Mouse (Mus musculus) intestine, embryonic 16.5 days (tissue): ENCODE measurements around the gene Gse1. TPM values are rescaled to one million over a fixed set of nuclear protein-coding genes. Genes with fewer than 3 reads are reported as not detected.

Experiments used
- ATAC-seq: fragments of 200-750 bp; cut with Nextera tagmentation; 2 replicates; pipeline ENCODE4 v1.8.0; 2017; ENCODE audit warnings: moderate TSS enrichment, moderate library complexity
- H3K27ac ChIP-seq: fragments of 300-500 bp; sonication (generic); 2 replicates; pipeline ENCODE4 v1.5.1; 2014; ENCODE audit warnings: mild to moderate bottlenecking, low read length
- H3K27me3 ChIP-seq: fragments of 300-500 bp; sonication (generic); replicated peaks from 2 replicates; pipeline ENCODE4 v1.6.1; 2014; ENCODE audit warnings: low read length, control low read depth, mixed read lengths; ENCODE audit not compliant: control insufficient read depth, insufficient read depth
- H3K36me3 ChIP-seq: fragments of 300-500 bp; sonication (generic); 2 replicates; pipeline ENCODE4 v1.6.1; 2014; ENCODE audit warnings: low read length, control low read depth; ENCODE audit not compliant: control insufficient read depth, insufficient read depth
- H3K4me1 ChIP-seq: fragments of 300-500 bp; sonication (generic); 2 replicates; pipeline ENCODE4 v1.6.1; 2014; ENCODE audit warnings: low read length, control low read depth, mixed read lengths; ENCODE audit not compliant: control insufficient read depth, insufficient read depth
- H3K4me2 ChIP-seq: fragments of 300-500 bp; sonication (generic); 2 replicates; pipeline ENCODE4 v1.6.1; 2014; ENCODE audit warnings: low read depth, low read length, control low read depth
- H3K4me3 ChIP-seq: fragments of 300-500 bp; sonication (generic); 2 replicates; pipeline ENCODE4 v1.5.1; 2014; ENCODE audit warnings: mild to moderate bottlenecking, low read length
- H3K9ac ChIP-seq: fragments of 300-500 bp; sonication (generic); 2 replicates; pipeline ENCODE4 v1.6.1; 2014; ENCODE audit warnings: low read depth, low read length
- H3K9me3 ChIP-seq: fragments of 300-500 bp; sonication (generic); 2 replicates; pipeline ENCODE4 v1.6.1; 2016; ENCODE audit warnings: low read length, control low read depth; ENCODE audit not compliant: control insufficient read depth
- WGBS: fragments of 180-500 bp; shearing (Covaris S2); extraction: QIAGEN DNeasy Blood & Tissue Kit; methylation state at CpG from one replicate; pipeline ENCODE4 v1.1.7; 2014; 5-methylcytosine and 5-hydroxymethylcytosine counted together
- polyA plus RNA-seq: library from polyadenylated mRNA; unstranded; fragments of >200 nt; fragmentation: Nextera tagmentation; extraction: Ambion mirVana; gene quantifications from 2 replicates; pipeline ENCODE4 v1.2.1, GENCODE M21; 2015

The Gse1 gene
- polyA plus RNA-seq, 1 experiment from 2014 or later: 7.3 TPM

GRCm38 (mm10) chr8:120207364-120207763 is 20.9 kb upstream of the Gse1 start:
- 86% methylated on average over 8 of the region's 8 CpGs for WGBS
- Histone ChIP-seq H3K4me1 (peaks cover 26% of the 10 kb centered on the region), H3K4me3 (no peak overlapping the region), H3K9ac (no peak overlapping the region), H3K27ac (no peak overlapping the region), H3K4me2 (no peak overlapping the region), H3K36me3 (no peaks in the 10 kb centered on the region), H3K9me3 (no peaks in the 10 kb centered on the region), H3K27me3 (no peaks in the 10 kb centered on the region)
- no peak for ATAC-seq

GRCm38 (mm10) chr8:120208113-120208512 is 20.1 kb upstream of the Gse1 start:
- Histone ChIP-seq H3K27ac (no peak overlapping the region), H3K4me2 (no peak overlapping the region), H3K4me1 (peaks cover 26% of the 10 kb centered on the region), H3K9ac (no peak overlapping the region), H3K4me3 (no peak overlapping the region), H3K27me3 (no peaks in the 10 kb centered on the region), H3K9me3 (no peaks in the 10 kb centered on the region), H3K36me3 (no peaks in the 10 kb centered on the region)
- no peak for ATAC-seq
- WGBS: 33% methylated on average over 11 of the region's 11 CpGs

DNA sequence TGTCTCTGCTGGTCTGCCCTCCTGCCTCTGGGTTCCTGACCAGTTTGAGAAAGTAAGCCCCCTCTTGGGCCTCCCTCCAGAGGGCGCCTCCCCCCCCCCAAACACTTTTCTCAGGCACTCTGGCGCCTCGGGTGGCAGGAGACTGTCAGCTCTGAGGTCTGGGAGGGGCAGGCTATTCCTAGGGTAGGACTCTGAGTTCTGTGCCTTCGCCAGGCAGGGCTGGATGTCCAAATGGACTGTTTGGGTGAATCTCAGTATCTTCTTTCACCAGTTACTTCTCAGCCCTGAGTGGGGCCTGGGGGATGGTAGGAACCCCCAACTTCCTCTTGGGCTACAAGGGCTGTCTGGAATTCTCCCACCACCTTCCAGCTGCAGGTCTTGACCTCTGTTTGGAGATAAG is 16.9 kb upstream of the Gse1 start:
- no peak overlapping the region for H3K4me3 ChIP-seq
- H3K9me3 ChIP-seq: no peaks in the 10 kb centered on the region
- H3K4me2 ChIP-seq: no peak overlapping the region
- WGBS: 10% methylated on average over 4 of the region's 4 CpGs
- peak overlapping the region; percentile 10; the same call in 1 of the 2 replicates for H3K9ac ChIP-seq
- peaks cover 20% of the 10 kb centered on the region for H3K4me1 ChIP-seq
- ATAC-seq: peak; percentile 33; the same call in 1 of the 2 replicates
- no peaks in the 10 kb centered on the region for H3K27me3 ChIP-seq
- H3K27ac ChIP-seq: no peak overlapping the region
- H3K36me3 ChIP-seq: no peaks in the 10 kb centered on the region

DNA sequence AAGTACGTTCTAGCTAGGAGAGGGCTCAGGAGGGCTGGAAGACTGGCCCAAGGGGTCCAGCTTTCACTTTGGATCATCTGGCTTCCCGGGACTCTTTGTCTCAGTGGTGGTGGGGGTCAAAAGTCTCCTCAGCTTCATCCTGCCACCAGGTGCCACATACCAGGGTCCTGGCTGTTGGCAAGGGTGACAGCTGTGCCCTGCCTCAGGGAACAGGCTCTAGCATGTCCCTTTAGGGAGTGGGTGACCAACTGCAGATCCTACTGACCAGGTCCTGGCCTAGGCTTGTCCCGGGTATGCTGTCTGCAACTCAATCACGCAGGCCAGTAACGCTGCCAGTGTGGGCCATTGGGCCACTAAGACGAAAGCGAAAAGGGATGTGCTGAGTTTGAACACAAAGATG is 15.7 kb upstream of the Gse1 start:
- Histone ChIP-seq H3K4me3 (no peak overlapping the region), H3K9me3 (no peaks in the 10 kb centered on the region), H3K4me2 (no peak overlapping the region), H3K36me3 (no peaks in the 10 kb centered on the region), H3K4me1 (peaks cover 31% of the 10 kb centered on the region), H3K27me3 (no peaks in the 10 kb centered on the region), H3K27ac (no peak overlapping the region), H3K9ac (no peak overlapping the region)
- WGBS: 86% methylated on average over 7 of the region's 7 CpGs
- no peak for ATAC-seq

DNA sequence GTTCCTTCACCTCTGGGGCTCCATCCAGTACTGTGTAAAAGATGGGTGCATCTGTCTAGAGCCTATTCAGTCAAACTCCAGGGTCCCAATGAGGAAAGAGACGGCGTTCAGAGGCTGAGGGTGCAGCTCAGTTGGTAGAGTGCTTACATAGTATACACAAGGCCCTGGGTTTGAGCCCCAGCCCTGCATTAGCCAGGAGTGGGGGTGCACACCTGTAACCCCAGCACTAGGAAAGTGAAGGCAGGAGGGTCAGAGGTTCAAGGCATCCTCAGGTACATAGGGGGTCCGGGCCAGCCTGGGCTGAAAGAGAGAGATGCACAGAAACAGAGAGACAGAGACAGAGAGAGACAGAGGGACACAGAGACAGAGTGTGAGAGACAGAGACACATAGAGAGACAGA is 15.0 kb upstream of the Gse1 start:
- no peaks in the 10 kb centered on the region for H3K27me3 ChIP-seq
- no peak overlapping the region for H3K27ac ChIP-seq
- no peaks in the 10 kb centered on the region for H3K9me3 ChIP-seq
- H3K4me1 ChIP-seq: peaks cover 34% of the 10 kb centered on the region
- H3K9ac ChIP-seq: no peak overlapping the region
- H3K36me3 ChIP-seq: no peaks in the 10 kb centered on the region
- no peak overlapping the region for H3K4me2 ChIP-seq
- ATAC-seq: no peak
- WGBS: 95% methylated on average over 3 of the region's 3 CpGs
- H3K4me3 ChIP-seq: no peak overlapping the region

- Histone ChIP-seq H3K36me3 (no peaks in the 10 kb centered on the region), H3K9me3 (no peaks in the 10 kb centered on the region), H3K9ac (no peak overlapping the region), H3K27me3 (no peaks in the 10 kb centered on the region), H3K4me3 (no peak overlapping the region), H3K4me2 (no peak overlapping the region), H3K27ac (no peak overlapping the region), H3K4me1 (peaks cover 34% of the 10 kb centered on the region)
- whole genome bisulfite sequencing: 67% methylated on average over 5 of the region's 5 CpGs
- no peak for ATAC-seq
Observed at GRCm38 (mm10) chr8:120213939-120214338, 14.3 kb upstream of the Gse1 start.

- Histone ChIP-seq H3K27ac (peak overlapping the region; percentile 57), H3K4me3 (no peak overlapping the region), H3K9me3 (no peaks in the 10 kb centered on the region), H3K9ac (no peak overlapping the region), H3K36me3 (no peaks in the 10 kb centered on the region), H3K27me3 (no peaks in the 10 kb centered on the region), H3K4me2 (no peak overlapping the region), H3K4me1 (peaks cover 34% of the 10 kb centered on the region)
- ATAC-seq: no peak
- 49% methylated on average over 7 of the region's 7 CpGs for WGBS
Observed at GRCm38 (mm10) chr8:120215416-120216141, 12.7 kb upstream of the Gse1 start.

DNA sequence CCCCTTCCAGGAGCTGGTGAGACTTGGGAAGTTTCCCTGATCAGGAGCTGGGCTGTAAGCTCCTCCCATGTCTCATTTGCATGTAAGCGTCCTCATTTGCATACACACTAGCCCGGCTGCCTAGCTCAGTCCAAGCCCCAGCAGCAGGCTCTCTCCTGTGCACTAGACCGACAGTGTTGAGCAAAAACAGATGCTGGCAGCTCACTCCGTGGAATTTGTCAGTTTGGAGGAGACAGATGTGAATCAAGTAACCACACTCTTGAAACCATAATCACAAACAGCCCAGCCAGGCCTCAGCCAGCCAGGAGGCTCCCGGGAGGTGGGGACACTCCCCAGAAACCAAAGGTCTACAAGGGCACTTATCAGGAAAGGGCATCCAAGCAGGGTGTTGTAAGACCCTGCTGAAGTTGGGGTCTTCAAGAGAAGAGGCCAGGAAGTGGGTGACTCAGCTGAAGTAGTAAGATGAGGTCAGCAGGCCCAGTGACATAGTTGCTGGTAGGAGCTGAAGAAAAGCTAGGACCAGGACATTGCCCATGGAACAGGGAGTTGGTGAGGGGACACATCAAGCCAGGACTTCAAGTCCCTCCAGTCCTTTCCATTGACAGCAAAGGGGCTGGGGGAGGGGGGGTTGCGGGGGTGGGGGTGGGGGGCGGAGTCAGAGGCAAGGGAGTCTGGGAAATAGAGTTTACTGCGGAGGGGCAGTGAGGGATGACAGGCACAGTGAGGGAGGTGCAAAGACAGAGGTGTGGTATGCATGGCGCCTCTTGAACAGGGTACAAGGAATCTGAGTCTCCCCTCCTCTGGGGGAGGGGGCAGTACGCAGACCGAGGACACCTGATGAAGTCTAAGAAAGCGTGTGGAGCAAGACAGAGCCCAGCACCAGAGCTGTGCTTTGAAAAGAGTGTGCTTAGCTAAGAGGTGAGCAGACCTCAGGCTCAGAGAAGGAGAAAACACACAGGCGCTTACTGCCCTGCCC is 11.1 kb upstream of the Gse1 start:
- H3K4me2 ChIP-seq: no peak overlapping the region
- H3K27ac ChIP-seq: peak overlapping the region; percentile 60
- 23% methylated on average over 13 of the region's 13 CpGs for WGBS
- no peaks in the 10 kb centered on the region for H3K36me3 ChIP-seq
- no peaks in the 10 kb centered on the region for H3K9me3 ChIP-seq
- H3K9ac ChIP-seq: peak overlapping the region; percentile 32; the same call in 1 of the 2 replicates
- H3K4me1 ChIP-seq: peaks cover 28% of the 10 kb centered on the region
- H3K27me3 ChIP-seq: no peaks in the 10 kb centered on the region
- peak; percentile 90 for ATAC-seq
- H3K4me3 ChIP-seq: no peak overlapping the region

DNA sequence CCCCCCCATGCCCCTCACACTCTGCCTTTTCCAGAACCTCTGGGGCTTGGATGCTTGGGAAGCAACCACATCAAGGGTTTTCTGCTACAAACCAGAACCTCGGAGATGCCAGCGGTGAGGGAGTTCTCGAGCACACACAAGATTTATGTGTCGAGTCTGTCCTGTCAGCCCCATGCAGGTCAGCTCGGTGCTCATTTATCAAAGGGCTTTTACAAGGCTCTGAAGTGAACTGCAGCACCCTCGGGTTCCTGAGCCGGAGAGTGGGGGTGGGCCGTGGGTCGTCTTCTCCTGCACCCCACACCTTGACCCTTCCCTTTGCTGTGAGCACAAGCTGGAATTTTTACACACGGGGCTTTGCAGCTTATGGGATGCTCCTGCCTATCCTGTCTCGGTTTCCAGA is 5.7 kb upstream of the Gse1 start:
- ATAC-seq: no peak
- Histone ChIP-seq H3K9ac (no peak overlapping the region), H3K9me3 (no peaks in the 10 kb centered on the region), H3K4me1 (peaks cover 35% of the 10 kb centered on the region), H3K4me3 (no peak overlapping the region), H3K4me2 (no peak overlapping the region), H3K36me3 (no peaks in the 10 kb centered on the region), H3K27me3 (no peaks in the 10 kb centered on the region), H3K27ac (no peak overlapping the region)
- WGBS: 45% methylated on average over 11 of the region's 11 CpGs
